Mouse (Mus musculus) bone marrow, adult 2 months (tissue): ENCODE data around the gene Nell2. TPM values are rescaled to one million over a fixed set of nuclear protein-coding genes. Genes with fewer than 3 reads are reported as not detected.
"Not testable (repeated sequence)": the region's sequence is repeated elsewhere in the genome, so short reads cannot be mapped to it uniquely, and the experiment has no call there.

ENCODE experiments used
- H3K27ac ChIP-seq: fragments of 200-500 bp; 2 replicates; pipeline ENCODE4 v1.5.1; 2012; ENCODE audit warnings: low read depth, mild to moderate bottlenecking, control low read depth, inconsistent platforms, low read length; ENCODE audit not compliant: control insufficient read depth, poor library complexity, insufficient read depth
- H3K4me1 ChIP-seq: fragments of 200-500 bp; 2 replicates; pipeline ENCODE4 v1.6.1; 2011; ENCODE audit warnings: low read length; ENCODE audit not compliant: control insufficient read depth, insufficient read depth
- H3K4me3 ChIP-seq: fragments of 200-500 bp; replicated peaks from 2 replicates; pipeline ENCODE3; 2011; ENCODE audit warnings: mild to moderate bottlenecking, low read depth, low read length, control low read depth; ENCODE audit not compliant: control insufficient read depth
- CTCF ChIP-seq: fragments of 200-500 bp; IDR thresholded peaks from 2 replicates; pipeline ENCODE4 v1.5.1; 2011; ENCODE audit warnings: low read length, control low read depth; ENCODE audit not compliant: control insufficient read depth, insufficient read depth
- POLR2A ChIP-seq: fragments of 200-500 bp; IDR thresholded peaks from 2 replicates; pipeline ENCODE4 v1.6.1; 2011; ENCODE audit warnings: low read depth, mild to moderate bottlenecking, control low read depth, low read length, borderline replicate concordance; ENCODE audit not compliant: control insufficient read depth
- WGBS: fragments of 180-500 bp; shearing (Covaris S2); methylation state at CpG from one replicate; pipeline ENCODE4 v1.1.7; 2018; 5-methylcytosine and 5-hydroxymethylcytosine counted together
- polyA plus RNA-seq: library from polyadenylated mRNA; stranded (reverse); fragments of >200 nt; gene quantifications from 2 replicates; pipeline ENCODE4 v1.2.4, GENCODE M21; 2011; ENCODE audit warnings: low replicate concordance; ENCODE audit not compliant: missing spikeins, insufficient read depth, insufficient read length

Nell2 gene
- polyA plus RNA-seq, 1 experiment, result not detected

GRCm38 (mm10) chr15:95259671-95260450 is 268.5 kb downstream of the Nell2 start:
- H3K27ac ChIP-seq, result no peak overlapping the region
- TF ChIP-seq POLR2A, result no peak
- no peak for TF ChIP-seq CTCF
- no peaks in the 10 kb centered on the region for H3K4me1 ChIP-seq
- H3K4me3 ChIP-seq, result no peak overlapping the region
- 74% methylated on average over 2 of the region's 2 CpGs for whole genome bisulfite sequencing

- no peaks in the 10 kb centered on the region for H3K4me1 ChIP-seq
- H3K4me3 ChIP-seq, result no peak overlapping the region
- TF ChIP-seq CTCF, result no peak
- TF ChIP-seq POLR2A, result no peak
- WGBS, result 67% methylated on average over 9 of the region's 9 CpGs
- no peak overlapping the region for H3K27ac ChIP-seq
These were observed 271.2 kb downstream of the Nell2 start for GRCm38 (mm10) chr15:95257131-95257530.

- WGBS, result 81% methylated on average over 11 of the region's 11 CpGs
- Histone ChIP-seq H3K4me1 (no peaks in the 10 kb centered on the region), H3K27ac (no peak overlapping the region), H3K4me3 (no peak overlapping the region)
- TF ChIP-seq POLR2A, result no peak
- TF ChIP-seq CTCF, result no peak
These were observed 282.8 kb downstream of the Nell2 start for GRCm38 (mm10) chr15:95245516-95245915.

- no peak overlapping the region for H3K27ac ChIP-seq
- no peaks in the 10 kb centered on the region for H3K4me1 ChIP-seq
- TF ChIP-seq CTCF, result no peak
- TF ChIP-seq POLR2A, result no peak
- WGBS, result 74% methylated on average over 8 of the region's 8 CpGs
- H3K4me3 ChIP-seq, result no peak overlapping the region
These were observed 284.5 kb downstream of the Nell2 start for GRCm38 (mm10) chr15:95243876-95244275.

- 90% methylated on average over 3 of the region's 3 CpGs for WGBS
- Histone ChIP-seq H3K4me1 (no peaks in the 10 kb centered on the region), H3K4me3 (no peak overlapping the region), H3K27ac (no peak overlapping the region)
- no peak for TF ChIP-seq POLR2A
- TF ChIP-seq CTCF, result no peak
These were observed 287.2 kb downstream of the Nell2 start for GRCm38 (mm10) chr15:95241161-95241560.

- WGBS, result 86% methylated on average over 2 of the region's 2 CpGs
- H3K4me3 ChIP-seq, H3K4me1 ChIP-seq, H3K27ac ChIP-seq: not testable (repeated sequence)
These were observed 291.3 kb downstream of the Nell2 start for GRCm38 (mm10) chr15:95237021-95237420.

GRCm38 (mm10) chr15:95236509-95236908 is 291.9 kb downstream of the Nell2 start:
- no peak overlapping the region for H3K4me3 ChIP-seq
- H3K4me1 ChIP-seq, result no peaks in the 10 kb centered on the region
- TF ChIP-seq CTCF (no peak), POLR2A (no peak)
- no peak overlapping the region for H3K27ac ChIP-seq
- WGBS, result 84% methylated on average over 3 of the region's 3 CpGs

GRCm38 (mm10) chr15:95231171-95231570 is 297.2 kb downstream of the Nell2 start:
- H3K27ac ChIP-seq, result no peak overlapping the region
- H3K4me3 ChIP-seq, result no peak overlapping the region
- no peak for TF ChIP-seq POLR2A
- no peak for TF ChIP-seq CTCF
- WGBS, result 84% methylated on average over 13 of the region's 13 CpGs
- no peaks in the 10 kb centered on the region for H3K4me1 ChIP-seq
